Mouse (Mus musculus) CH12.LX (cell line): ENCODE measurements at regions not wholly inside any gene's neighbourhood (a gene's known extent, or its start where the extent isn't known, plus 50 kb on each side); places are given as distances from the start of the nearest gene placed in this dataset.

Experiments used
- CHD2 ChIP-seq: IDR thresholded peaks from 2 replicates; pipeline ENCODE4 v1.6.1; 2011; ENCODE audit warnings: low read length, improper control_type of control experiment
- CTCF ChIP-seq, 2 experiments: IDR thresholded peaks in 1 of 2; conservative IDR thresholded peaks in 1 of 2; 2 replicates each; pipeline ENCODE4 v1.5.1; 2011 to 2012; ENCODE audit warnings: low read depth in 2 of 2, low read length in 2 of 2, improper control_type of control experiment in 1 of 2, inconsistent platforms in 1 of 2, mild to moderate bottlenecking in 1 of 2, moderate library complexity in 1 of 2
- E2F4 ChIP-seq: IDR thresholded peaks from 2 replicates; pipeline ENCODE4 v1.6.1; 2011; ENCODE audit warnings: low read depth, low read length, improper control_type of control experiment; ENCODE audit not compliant: insufficient replicate concordance
- EP300 ChIP-seq: IDR thresholded peaks from 2 replicates; pipeline ENCODE4 v1.6.1; 2011; ENCODE audit warnings: low read length, improper control_type of control experiment
- HCFC1 ChIP-seq: IDR thresholded peaks from 2 replicates; pipeline ENCODE4 v1.6.1; 2012; ENCODE audit warnings: low read depth, mild to moderate bottlenecking, inconsistent platforms, low read length, improper control_type of control experiment
- MAFK ChIP-seq: IDR thresholded peaks from 2 replicates; pipeline ENCODE4 v1.6.1; 2011; ENCODE audit warnings: low read length, improper control_type of control experiment; ENCODE audit not compliant: insufficient replicate concordance
- MAX ChIP-seq: IDR thresholded peaks from 2 replicates; pipeline ENCODE4 v1.6.1; 2011; ENCODE audit warnings: low read length, improper control_type of control experiment
- NELFE ChIP-seq: IDR thresholded peaks from 2 replicates; pipeline ENCODE4 v1.6.1; 2011; ENCODE audit warnings: low read depth, low read length, improper control_type of control experiment
- PAX5 ChIP-seq: IDR thresholded peaks from 2 replicates; pipeline ENCODE4 v1.6.1; 2012; ENCODE audit warnings: low read length, inconsistent platforms, mixed read lengths
- POLR2A ChIP-seq: IDR thresholded peaks from 2 replicates; pipeline ENCODE4 v1.6.1; 2011; ENCODE audit warnings: low read depth, mild to moderate bottlenecking, improper control_type of control experiment, low read length
- SIN3A ChIP-seq: IDR thresholded peaks from 2 replicates; pipeline ENCODE4 v1.6.1; 2012; ENCODE audit warnings: low read length, improper control_type of control experiment, inconsistent platforms
- UBTF ChIP-seq: IDR thresholded peaks from 2 replicates; pipeline ENCODE4 v1.6.1; 2012; ENCODE audit warnings: low read depth, mild to moderate bottlenecking, inconsistent platforms, low read length, improper control_type of control experiment, moderate library complexity
- USF2 ChIP-seq: conservative IDR thresholded peaks from 2 replicates; pipeline ENCODE4 v1.6.1; 2011; ENCODE audit warnings: low read depth, low read length, improper control_type of control experiment
- ZMIZ1 ChIP-seq: IDR thresholded peaks from 2 replicates; pipeline ENCODE4 v1.6.1; 2012; ENCODE audit warnings: low read depth, mild to moderate bottlenecking, inconsistent platforms, low read length, improper control_type of control experiment

GRCm38 (mm10) chr10:66935731-66936130 lies 160.2 kb upstream of the Jmjd1c start:
- no peak for TF ChIP-seq SIN3A
- TF ChIP-seq CTCF (conservative IDR thresholded peaks at IDR 0.05 in 1 of 2, IDR thresholded peaks at IDR 0.05 in 1 of 2; ENCODE audit: low read depth in 2 of 2, low read length in 2 of 2) = no peak
- no peak for TF ChIP-seq E2F4
- TF ChIP-seq ZMIZ1 = no peak
- TF ChIP-seq EP300 = no peak
- TF ChIP-seq HCFC1 = no peak
- TF ChIP-seq PAX5 = no peak
- no peak for TF ChIP-seq MAFK
- no peak for TF ChIP-seq POLR2A
- no peak for TF ChIP-seq USF2
- TF ChIP-seq UBTF = no peak
- no peak for TF ChIP-seq CHD2
- no peak for TF ChIP-seq MAX
- TF ChIP-seq NELFE = no peak
